Mouse (Mus musculus) bone marrow macrophage, adult 2 months (primary cell): ENCODE data around the gene Ubxn6.

Source experiments
- CTCF ChIP-seq: IDR thresholded peaks from 2 replicates; pipeline ENCODE4 v1.5.1; 2012; ENCODE audit warnings: low read depth, mild to moderate bottlenecking, low read length, moderate library complexity
- POLR2A ChIP-seq: IDR thresholded peaks from 2 replicates; pipeline ENCODE4 v1.6.1; 2012; ENCODE audit warnings: mild to moderate bottlenecking, low read depth, low read length, borderline replicate concordance

DNA sequence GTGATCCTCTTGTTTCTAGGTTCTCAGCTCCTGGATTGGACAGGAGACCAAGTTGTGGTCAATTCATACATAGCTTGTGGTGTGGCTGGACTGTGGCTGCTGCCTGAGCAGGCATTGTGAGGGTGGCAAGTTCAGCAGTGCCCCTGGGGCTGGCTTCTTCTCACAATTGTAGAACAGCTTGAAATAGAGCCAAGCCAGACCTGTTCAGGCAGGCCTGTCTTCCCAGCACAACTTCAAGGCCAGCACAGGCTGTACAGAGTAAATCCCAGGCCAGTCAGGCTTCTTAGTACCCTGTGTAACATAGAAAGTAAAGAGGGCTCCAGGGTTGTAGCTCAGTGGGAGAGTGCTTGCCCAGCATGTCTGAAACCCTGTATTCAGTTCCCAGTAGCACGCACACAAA is 18.0 kb upstream of the Ubxn6 start:
- TF ChIP-seq CTCF, result no peak
- no peak for TF ChIP-seq POLR2A
